Mouse (Mus musculus) lung, postnatal 0 days (tissue): ENCODE measurements around the gene Col4a1.

ENCODE experiments used
- CTCF ChIP-seq: IDR thresholded peaks from 2 replicates; pipeline ENCODE4 v1.5.1; 2016; ENCODE audit warnings: antibody characterized with exemption, mild to moderate bottlenecking
- EP300 ChIP-seq: IDR thresholded peaks from 2 replicates; pipeline ENCODE4 v1.6.1; 2016; ENCODE audit warnings: antibody characterized with exemption, mild to moderate bottlenecking, control low read depth

GRCm38 (mm10) chr8:11215231-11215630 lies 97.4 kb downstream of the Col4a1 start:
- TF ChIP-seq CTCF (peak; percentile 85), EP300 (no peak)
